Mouse (Mus musculus) embryonic facial prominence, embryonic 11.5 days (tissue): ENCODE results near the gene Rcsd1. TPM values are rescaled to one million over a fixed set of nuclear protein-coding genes. Genes with fewer than 3 reads are reported as not detected.

Source experiments
- ATAC-seq: fragments of 200-750 bp; cut with Nextera tagmentation; replicated peaks from 2 replicates; pipeline ENCODE4 v1.8.0; 2017; ENCODE audit warnings: low read depth; ENCODE audit not compliant: insufficient number of reproducible peaks, low FRiP score, low TSS enrichment
- DNase-seq: peaks from one replicate; pipeline ENCODE4 v3.0.0-alpha.2; 2015; ENCODE audit warnings: low spot score
- H3K27ac ChIP-seq: fragments of 300-500 bp; sonication (generic); replicated peaks from 2 replicates; pipeline ENCODE4 v1.5.1; 2014; ENCODE audit warnings: mild to moderate bottlenecking, low read depth, low read length, control low read depth
- H3K27me3 ChIP-seq: fragments of 300-500 bp; sonication (generic); 2 replicates; pipeline ENCODE4 v1.6.1; 2014; ENCODE audit warnings: mild to moderate bottlenecking, low read length, moderate library complexity, mixed read lengths; ENCODE audit not compliant: control insufficient read depth, insufficient read depth
- H3K36me3 ChIP-seq: fragments of 300-500 bp; sonication (generic); replicated peaks from 2 replicates; pipeline ENCODE4 v1.6.1; 2014; ENCODE audit warnings: low read depth, mild to moderate bottlenecking, low read length, moderate library complexity, mixed read lengths; ENCODE audit not compliant: control insufficient read depth, insufficient read depth
- H3K4me1 ChIP-seq: fragments of 300-500 bp; sonication (generic); 2 replicates; pipeline ENCODE4 v1.6.1; 2014; ENCODE audit warnings: low read length, mixed read lengths; ENCODE audit not compliant: control insufficient read depth, insufficient read depth
- H3K4me2 ChIP-seq: fragments of 300-500 bp; sonication (generic); 2 replicates; pipeline ENCODE4 v1.6.1; 2014; ENCODE audit warnings: low read depth, mild to moderate bottlenecking, control low read depth, low read length, moderate library complexity
- H3K4me3 ChIP-seq: fragments of 300-500 bp; sonication (generic); 2 replicates; pipeline ENCODE4 v1.5.1; 2014; ENCODE audit warnings: low read depth, low read length, control low read depth
- H3K9ac ChIP-seq: fragments of 300-500 bp; sonication (generic); replicated peaks from 2 replicates; pipeline ENCODE4 v1.6.1; 2014; ENCODE audit warnings: mild to moderate bottlenecking, control low read depth, low read length
- H3K9me3 ChIP-seq: fragments of 300-500 bp; sonication (generic); replicated peaks from 2 replicates; pipeline ENCODE4 v1.6.1; 2016; ENCODE audit warnings: mild to moderate bottlenecking, low read length, inconsistent platforms, mixed read lengths; ENCODE audit not compliant: control insufficient read depth
- WGBS: fragments of 180-500 bp; shearing (Covaris S2); extraction: QIAGEN DNeasy Blood & Tissue Kit; methylation state at CpG from one replicate; pipeline ENCODE4 v1.1.7; 2014; 5-methylcytosine and 5-hydroxymethylcytosine counted together
- polyA plus RNA-seq: library from polyadenylated mRNA; unstranded; fragments of >200 nt; fragmentation: Nextera tagmentation; extraction: Ambion mirVana; gene quantifications from 2 replicates; pipeline ENCODE4 v1.2.1, GENCODE M21; 2014

Rcsd1 gene
- polyA plus RNA-seq, 1 experiment from 2014 or later: 8.3 TPM

- Histone ChIP-seq H3K4me3 (no peak overlapping the region), H3K36me3 (no peaks in the 10 kb centered on the region), H3K4me1 (no peaks in the 10 kb centered on the region), H3K9ac (no peak overlapping the region), H3K4me2 (no peak overlapping the region), H3K27ac (no peak overlapping the region), H3K27me3 (no peaks in the 10 kb centered on the region), H3K9me3 (no peaks in the 10 kb centered on the region)
- 91% methylated on average over 9 of the region's 9 CpGs for WGBS
- ATAC-seq (no peak), DNase-seq (no peak)
These were observed 34.4 kb downstream of the Rcsd1 start for GRCm38 (mm10) chr1:165675167-165675566.

GRCm38 (mm10) chr1:165672355-165672754, 37.2 kb downstream of the Rcsd1 start:
- DNase-seq: no peak
- WGBS: 83% methylated on average over 9 of the region's 9 CpGs
- H3K4me2 ChIP-seq: no peak overlapping the region

DNA sequence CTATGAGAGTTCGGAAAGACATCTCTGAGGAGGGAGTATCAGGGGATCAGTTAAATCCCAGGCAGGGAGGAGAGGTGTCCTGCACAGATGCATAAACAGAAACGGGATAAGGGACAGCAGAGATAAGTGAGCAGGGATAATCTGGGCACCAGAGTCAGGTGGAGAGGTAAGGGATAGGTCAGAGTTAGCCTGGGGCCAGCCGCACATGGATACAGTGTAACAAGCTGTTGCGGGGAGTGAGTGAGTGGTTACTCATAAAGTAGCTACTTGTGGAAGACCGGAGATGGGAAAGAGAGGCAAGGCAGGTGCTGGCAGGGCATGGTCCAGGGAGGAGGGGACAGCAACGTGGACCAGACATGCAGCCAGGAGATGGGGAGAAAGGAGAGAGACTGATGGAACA, 39.5 kb downstream of the Rcsd1 start:
- 79% methylated on average over 6 of the region's 6 CpGs for WGBS
- H3K9ac ChIP-seq: no peak overlapping the region
- H3K27ac ChIP-seq: no peak overlapping the region
- no peaks in the 10 kb centered on the region for H3K4me1 ChIP-seq
- no peaks in the 10 kb centered on the region for H3K36me3 ChIP-seq
- H3K27me3 ChIP-seq: no peaks in the 10 kb centered on the region
- H3K9me3 ChIP-seq: no peaks in the 10 kb centered on the region
- ATAC-seq (no peak), DNase-seq (no peak)
- no peak overlapping the region for H3K4me2 ChIP-seq
- H3K4me3 ChIP-seq: no peak overlapping the region

More at GRCm38 (mm10) chr1:165672355-165672754, 37.2 kb downstream of the Rcsd1 start:
- Histone ChIP-seq H3K27me3 (no peaks in the 10 kb centered on the region), H3K9ac (no peak overlapping the region), H3K4me3 (no peak overlapping the region), H3K4me1 (no peaks in the 10 kb centered on the region), H3K36me3 (no peaks in the 10 kb centered on the region), H3K9me3 (no peaks in the 10 kb centered on the region), H3K27ac (no peak overlapping the region)
- ATAC-seq: no peak

- Histone ChIP-seq H3K27me3 (no peaks in the 10 kb centered on the region), H3K4me3 (no peak overlapping the region), H3K9ac (no peak overlapping the region), H3K36me3 (no peaks in the 10 kb centered on the region), H3K9me3 (no peaks in the 10 kb centered on the region), H3K4me1 (no peaks in the 10 kb centered on the region), H3K27ac (no peak overlapping the region), H3K4me2 (no peak overlapping the region)
- DNase-seq (no peak), ATAC-seq (no peak)
- 64% methylated on average over 4 of the region's 4 CpGs for WGBS
These were observed 40.7 kb downstream of the Rcsd1 start for GRCm38 (mm10) chr1:165668904-165669303.

GRCm38 (mm10) chr1:165667380-165667779, 42.2 kb downstream of the Rcsd1 start:
- H3K9ac ChIP-seq: no peak overlapping the region
- H3K27me3 ChIP-seq: no peaks in the 10 kb centered on the region
- H3K4me2 ChIP-seq: no peak overlapping the region
- no peak for ATAC-seq
- H3K9me3 ChIP-seq: no peaks in the 10 kb centered on the region
- no peaks in the 10 kb centered on the region for H3K4me1 ChIP-seq
- H3K36me3 ChIP-seq: no peaks in the 10 kb centered on the region
- WGBS: 55% methylated on average over 13 of the region's 13 CpGs
- no peak for DNase-seq
- H3K4me3 ChIP-seq: no peak overlapping the region
- H3K27ac ChIP-seq: no peak overlapping the region

- H3K27me3 ChIP-seq: no peaks in the 10 kb centered on the region
- WGBS: 94% methylated on average over 6 of the region's 6 CpGs
- ATAC-seq: no peak
These were observed 42.6 kb downstream of the Rcsd1 start for GRCm38 (mm10) chr1:165666944-165667343.

GRCm38 (mm10) chr1:165665758-165666157, 43.8 kb downstream of the Rcsd1 start:
- 83% methylated on average over 5 of the region's 5 CpGs for WGBS
- no peak overlapping the region for H3K4me3 ChIP-seq
- DNase-seq (no peak), ATAC-seq (no peak)
- no peak overlapping the region for H3K9ac ChIP-seq
- no peak overlapping the region for H3K27ac ChIP-seq
- H3K27me3 ChIP-seq: no peaks in the 10 kb centered on the region
- no peaks in the 10 kb centered on the region for H3K4me1 ChIP-seq
- no peaks in the 10 kb centered on the region for H3K9me3 ChIP-seq
- no peaks in the 10 kb centered on the region for H3K36me3 ChIP-seq
- no peak overlapping the region for H3K4me2 ChIP-seq

More at GRCm38 (mm10) chr1:165666944-165667343, 42.6 kb downstream of the Rcsd1 start:
- no peak overlapping the region for H3K9ac ChIP-seq
- H3K9me3 ChIP-seq: no peaks in the 10 kb centered on the region
- H3K4me1 ChIP-seq: no peaks in the 10 kb centered on the region
- no peak for DNase-seq
- H3K4me2 ChIP-seq: no peak overlapping the region
- no peak overlapping the region for H3K4me3 ChIP-seq
- H3K36me3 ChIP-seq: no peaks in the 10 kb centered on the region
- H3K27ac ChIP-seq: no peak overlapping the region

DNA sequence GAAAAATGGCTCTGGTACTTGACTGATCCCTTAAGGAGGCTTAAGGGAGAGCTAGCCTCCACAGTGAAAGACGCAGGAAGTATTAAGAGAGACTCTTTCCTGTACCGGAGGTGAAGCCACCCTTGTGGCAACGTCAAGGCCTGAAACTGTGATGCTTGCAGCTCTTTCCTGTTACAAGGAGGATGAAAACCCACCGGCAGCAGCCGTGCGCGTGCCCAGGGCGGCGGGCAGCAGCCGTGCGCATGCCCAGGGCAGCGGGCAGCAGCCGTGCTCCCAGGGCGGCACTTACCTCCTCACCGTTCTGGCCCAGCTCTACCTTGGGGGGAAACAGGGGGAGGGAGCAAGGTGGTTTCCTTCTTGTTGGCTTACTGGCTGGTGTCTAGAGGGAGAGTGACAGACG, 46.3 kb downstream of the Rcsd1 start:
- H3K9me3 ChIP-seq: no peaks in the 10 kb centered on the region
- H3K36me3 ChIP-seq: no peaks in the 10 kb centered on the region
- H3K27me3 ChIP-seq: no peaks in the 10 kb centered on the region
- H3K4me1 ChIP-seq: no peaks in the 10 kb centered on the region
- ATAC-seq (no peak), DNase-seq (no peak)
- 71% methylated on average over 16 of the region's 16 CpGs for WGBS
- no peak overlapping the region for H3K27ac ChIP-seq
- H3K9ac ChIP-seq: no peak overlapping the region
- H3K4me3 ChIP-seq: no peak overlapping the region
- no peak overlapping the region for H3K4me2 ChIP-seq
